Mouse (Mus musculus) liver, embryonic 12.5 days (tissue): Measurements from ENCODE around the gene Txnrd3. TPM values are rescaled to one million over a fixed set of nuclear protein-coding genes. Genes with fewer than 3 reads are reported as not detected.

Source experiments
- ATAC-seq: fragments of 200-750 bp; cut with Nextera tagmentation; 2 replicates; pipeline ENCODE4 v1.8.0; 2017; ENCODE audit warnings: moderate number of reproducible peaks, mild to moderate bottlenecking, moderate library complexity
- H3K27ac ChIP-seq: fragments of 300-500 bp; sonication (generic); 2 replicates; pipeline ENCODE4 v1.5.1; 2016; ENCODE audit warnings: mild to moderate bottlenecking
- H3K27me3 ChIP-seq: fragments of 300-500 bp; sonication (generic); replicated peaks from 2 replicates; pipeline ENCODE4 v1.6.1; 2016; ENCODE audit warnings: mild to moderate bottlenecking, moderate library complexity
- H3K36me3 ChIP-seq: fragments of 300-500 bp; sonication (generic); 2 replicates; pipeline ENCODE4 v1.6.1; 2016; ENCODE audit warnings: mild to moderate bottlenecking, moderate library complexity
- H3K4me1 ChIP-seq: fragments of 300-500 bp; sonication (generic); 2 replicates; pipeline ENCODE4 v1.6.1; 2016
- H3K4me2 ChIP-seq: fragments of 300-500 bp; sonication (generic); 2 replicates; pipeline ENCODE4 v1.6.1; 2016; ENCODE audit warnings: mild to moderate bottlenecking, moderate library complexity
- H3K4me3 ChIP-seq: fragments of 300-500 bp; sonication (generic); 2 replicates; pipeline ENCODE4 v1.5.1; 2016; ENCODE audit warnings: mild to moderate bottlenecking, moderate library complexity
- H3K9ac ChIP-seq: fragments of 300-500 bp; sonication (generic); 2 replicates; pipeline ENCODE4 v1.6.1; 2016; ENCODE audit warnings: mild to moderate bottlenecking, moderate library complexity
- H3K9me3 ChIP-seq: fragments of 300-500 bp; sonication (generic); replicated peaks from 2 replicates; pipeline ENCODE4 v1.6.1; 2016; ENCODE audit warnings: mild to moderate bottlenecking, moderate library complexity
- WGBS: fragments of 180-500 bp; shearing (Covaris S2); methylation state at CpG from one replicate; pipeline ENCODE4 v1.1.7; 2016; ENCODE audit not compliant: insufficient replicate concordance; 5-methylcytosine and 5-hydroxymethylcytosine counted together
- polyA plus RNA-seq: library from polyadenylated mRNA; unstranded; fragments of >200 nt; fragmentation: Nextera tagmentation; extraction: Ambion mirVana; gene quantifications from 2 replicates; pipeline ENCODE4 v1.2.1, GENCODE M21; 2016

Txnrd3 gene
- polyA plus RNA-seq: 6.1 and 6.4 TPM in 2 replicates

- peak; percentile 81 for ATAC-seq
- H3K9ac ChIP-seq: peak within 1 kb of the TSS; percentile 69
- H3K27ac ChIP-seq: peak within 1 kb of the TSS; percentile 83
Observed at GRCm38 (mm10) chr6:89643798-89644270, at the start of gene Txnrd3. TSS of gene Txnrd3 (plus strand) at chr6:89643988.

DNA sequence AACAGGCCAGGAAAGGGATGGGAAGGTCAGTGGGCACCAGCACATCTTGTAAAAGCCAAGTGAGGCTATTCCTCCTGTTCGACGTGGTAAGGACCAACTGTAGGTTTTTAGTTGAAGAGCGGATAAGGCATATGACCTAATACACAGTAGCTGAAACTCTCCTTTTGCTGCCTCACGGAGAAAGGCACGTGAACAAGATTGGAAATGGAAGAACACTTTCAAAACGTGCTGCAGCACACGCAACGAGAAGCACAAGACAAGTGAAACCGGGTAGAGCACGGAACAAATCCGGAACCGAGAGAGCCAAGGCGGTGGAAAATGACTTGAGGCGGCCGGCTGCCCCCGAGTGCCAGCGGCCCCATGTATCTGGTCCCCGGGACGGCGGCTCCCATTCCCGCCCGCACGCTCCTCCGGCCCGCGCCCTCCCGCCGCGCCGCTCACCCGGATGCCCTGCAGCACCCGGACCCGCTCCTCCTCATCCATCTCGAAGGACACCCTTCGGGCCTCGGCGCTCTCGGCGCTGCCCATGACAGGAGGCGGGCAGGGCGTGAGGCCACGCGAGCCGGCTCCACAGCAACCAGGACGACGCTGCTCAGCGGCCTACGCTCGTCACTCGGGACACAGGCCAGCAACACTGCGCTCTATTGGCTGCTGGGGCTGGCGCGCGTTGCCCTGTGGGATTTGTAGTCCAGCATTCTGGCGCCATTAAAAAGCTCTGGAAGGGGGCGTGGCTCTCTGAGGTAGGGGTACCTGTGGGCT, 48.6 kb upstream of the Txnrd3 start, which contains the start of gene Chchd6:
Gene Chchd6 (minus strand): TSS at position 635 of the 759 bp plus-strand sequence.
- Histone ChIP-seq H3K9ac (peak within 1 kb of the TSS; percentile 72), H3K36me3 (no peaks in the 10 kb centered on the region), H3K9me3 (no peaks in the 10 kb centered on the region), H3K4me3 (peak within 1 kb of the TSS; percentile 68), H3K4me2 (peak within 1 kb of the TSS; percentile 86), H3K27ac (no peak within 1 kb of the TSS), H3K4me1 (peaks cover 11% of the 10 kb centered on the region; the same call in 1 of the 2 replicates), H3K27me3 (no peaks in the 10 kb centered on the region)
- WGBS: 1% methylated on average over 56 of the region's 56 CpGs
- ATAC-seq: peak; percentile 100

More at GRCm38 (mm10) chr6:89643798-89644270, at the start of gene Txnrd3:
- H3K27me3 ChIP-seq: no peaks in the 10 kb centered on the region
- no peaks in the 10 kb centered on the region for H3K36me3 ChIP-seq
- H3K4me3 ChIP-seq: peak within 1 kb of the TSS; percentile 67
- no peaks in the 10 kb centered on the region for H3K9me3 ChIP-seq
- under 1% methylated on average over 51 of the region's 51 CpGs for WGBS
- peak within 1 kb of the TSS; percentile 98 for H3K4me2 ChIP-seq
- peaks cover 19% of the 10 kb centered on the region for H3K4me1 ChIP-seq

GRCm38 (mm10) chr6:89595777-89596146, 48.0 kb upstream of the Txnrd3 start:
- Histone ChIP-seq H3K9ac (no peak overlapping the region), H3K36me3 (no peaks in the 10 kb centered on the region), H3K4me2 (peak overlapping the region; percentile 86), H3K4me3 (peak overlapping the region; percentile 68; the same call in 1 of the 2 replicates), H3K27me3 (no peaks in the 10 kb centered on the region), H3K9me3 (no peaks in the 10 kb centered on the region), H3K27ac (no peak overlapping the region), H3K4me1 (peaks cover 11% of the 10 kb centered on the region; the same call in 1 of the 2 replicates)
- ATAC-seq: peak; percentile 9; the same call in 1 of the 2 replicates
- WGBS: 24% methylated on average over 5 of the region's 5 CpGs

DNA sequence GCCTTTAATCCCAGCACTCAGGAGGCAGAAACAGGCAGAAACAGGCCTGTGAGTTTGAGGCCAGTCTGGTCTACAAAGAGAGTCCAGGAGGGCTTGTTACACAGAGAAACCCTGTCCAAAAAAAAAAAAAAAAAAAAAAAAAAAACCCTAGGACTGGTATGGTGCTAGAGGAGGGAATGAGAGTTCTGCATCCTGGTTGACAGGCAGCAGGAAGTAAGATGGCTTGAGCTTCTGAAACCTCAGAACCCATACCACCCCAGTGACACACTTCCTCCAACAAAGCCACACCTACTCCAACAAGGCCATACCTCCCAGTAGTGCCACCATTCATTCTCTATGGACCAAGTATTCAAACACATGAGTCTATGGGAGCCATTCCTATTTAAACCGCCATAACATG, 47.3 kb upstream of the Txnrd3 start:
- Histone ChIP-seq H3K9me3 (no peaks in the 10 kb centered on the region), H3K4me3 (no peak overlapping the region), H3K9ac (no peak overlapping the region), H3K4me1 (peaks cover 11% of the 10 kb centered on the region; the same call in 1 of the 2 replicates), H3K27me3 (no peaks in the 10 kb centered on the region), H3K27ac (no peak overlapping the region), H3K4me2 (no peak overlapping the region), H3K36me3 (no peaks in the 10 kb centered on the region)
- WGBS: 73% methylated on average over 1 of the region's 1 CpGs
- no peak for ATAC-seq

GRCm38 (mm10) chr6:89606096-89606495, 37.7 kb upstream of the Txnrd3 start:
- no peaks in the 10 kb centered on the region for H3K27me3 ChIP-seq
- no peaks in the 10 kb centered on the region for H3K36me3 ChIP-seq
- no peaks in the 10 kb centered on the region for H3K9me3 ChIP-seq
- no peaks in the 10 kb centered on the region for H3K4me1 ChIP-seq
- WGBS: 45% methylated on average over 3 of the region's 3 CpGs
- H3K27ac ChIP-seq: no peak overlapping the region
- ATAC-seq: no peak
- no peak overlapping the region for H3K4me2 ChIP-seq
- no peak overlapping the region for H3K9ac ChIP-seq
- H3K4me3 ChIP-seq: no peak overlapping the region

GRCm38 (mm10) chr6:89607999-89608398, 35.8 kb upstream of the Txnrd3 start:
- Histone ChIP-seq H3K4me1 (no peaks in the 10 kb centered on the region), H3K27ac (no peak overlapping the region), H3K36me3 (no peaks in the 10 kb centered on the region), H3K9ac (no peak overlapping the region), H3K4me2 (no peak overlapping the region), H3K9me3 (no peaks in the 10 kb centered on the region), H3K27me3 (no peaks in the 10 kb centered on the region), H3K4me3 (no peak overlapping the region)
- ATAC-seq: no peak
- 35% methylated on average over 4 of the region's 4 CpGs for WGBS

GRCm38 (mm10) chr6:89613336-89614106, 30.3 kb upstream of the Txnrd3 start:
- Histone ChIP-seq H3K36me3 (no peaks in the 10 kb centered on the region), H3K4me2 (no peak overlapping the region), H3K4me3 (no peak overlapping the region), H3K9me3 (no peaks in the 10 kb centered on the region), H3K27ac (no peak overlapping the region), H3K27me3 (no peaks in the 10 kb centered on the region), H3K9ac (no peak overlapping the region), H3K4me1 (no peaks in the 10 kb centered on the region)
- no peak for ATAC-seq
- 57% methylated on average over 15 of the region's 15 CpGs for WGBS

GRCm38 (mm10) chr6:89614107-89614471, 29.7 kb upstream of the Txnrd3 start:
- no peak overlapping the region for H3K4me2 ChIP-seq
- no peaks in the 10 kb centered on the region for H3K4me1 ChIP-seq
- H3K27me3 ChIP-seq: no peaks in the 10 kb centered on the region
- WGBS: 16% methylated on average over 2 of the region's 2 CpGs
- no peak overlapping the region for H3K9ac ChIP-seq
- no peak overlapping the region for H3K4me3 ChIP-seq
- H3K9me3 ChIP-seq: no peaks in the 10 kb centered on the region
- no peak for ATAC-seq
- no peak overlapping the region for H3K27ac ChIP-seq
- H3K36me3 ChIP-seq: no peaks in the 10 kb centered on the region

DNA sequence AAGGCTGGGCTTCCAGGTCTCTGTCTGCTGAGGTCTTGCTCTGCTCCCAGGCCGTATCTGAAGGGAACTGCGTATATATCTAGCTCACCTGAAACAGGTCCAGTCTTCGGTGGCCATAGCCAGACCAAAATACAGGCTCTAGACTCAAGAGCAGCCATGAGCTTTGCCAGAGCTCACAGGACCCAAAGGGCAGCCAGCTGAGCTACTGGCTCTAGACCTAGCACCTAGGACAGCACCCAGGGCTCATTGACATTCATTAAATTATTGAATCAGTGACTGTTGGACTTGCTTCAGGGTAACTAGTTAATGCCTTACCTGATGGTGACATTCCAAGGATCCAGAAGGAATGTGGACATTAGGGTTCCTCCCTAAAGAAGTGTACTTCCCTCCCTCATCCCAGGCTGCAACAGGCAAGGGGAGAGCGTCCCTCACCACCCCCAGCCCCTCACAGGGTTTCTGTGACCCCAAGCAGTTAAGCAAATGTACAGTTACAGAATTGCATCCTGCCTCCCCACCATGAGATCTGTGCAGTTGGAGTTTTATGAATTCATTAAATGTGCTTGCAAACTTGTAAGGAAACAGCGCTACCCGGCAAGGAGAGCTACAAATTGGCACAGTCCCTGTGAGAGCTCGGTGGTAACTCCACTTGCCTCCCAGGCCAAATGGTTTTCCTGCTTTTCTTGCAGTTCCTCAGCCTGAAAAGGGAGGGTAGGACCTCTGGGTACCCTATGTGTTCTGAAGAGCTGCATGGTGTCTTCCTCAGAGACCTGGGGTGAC, 29.0 kb upstream of the Txnrd3 start:
- Histone ChIP-seq H3K27ac (no peak overlapping the region), H3K9me3 (no peaks in the 10 kb centered on the region), H3K27me3 (no peaks in the 10 kb centered on the region), H3K9ac (no peak overlapping the region), H3K4me1 (no peaks in the 10 kb centered on the region), H3K36me3 (no peaks in the 10 kb centered on the region), H3K4me2 (no peak overlapping the region), H3K4me3 (no peak overlapping the region)
- ATAC-seq: no peak
- WGBS: 54% methylated on average over 7 of the region's 7 CpGs

DNA sequence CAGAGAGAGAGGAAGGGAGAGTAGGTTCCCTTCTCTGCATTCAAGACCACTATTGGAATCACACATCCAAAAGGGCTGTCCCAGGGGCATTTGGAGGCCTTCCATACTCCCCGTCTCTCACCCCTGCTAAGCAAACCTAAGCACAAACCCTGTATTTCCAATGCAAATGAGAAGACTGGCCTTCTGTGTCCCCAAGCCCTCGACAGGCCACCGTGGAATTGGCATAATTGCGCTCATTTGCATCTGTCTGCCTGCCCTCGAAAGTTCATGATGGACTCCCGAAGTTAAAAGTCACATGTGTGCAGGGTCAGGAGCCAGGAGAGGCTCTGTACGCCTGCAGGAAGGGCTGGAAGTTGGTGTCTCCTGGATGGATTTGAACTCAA, 28.4 kb upstream of the Txnrd3 start:
- no peaks in the 10 kb centered on the region for H3K27me3 ChIP-seq
- ATAC-seq: no peak
- H3K4me3 ChIP-seq: no peak overlapping the region
- H3K36me3 ChIP-seq: no peaks in the 10 kb centered on the region
- H3K9me3 ChIP-seq: no peaks in the 10 kb centered on the region
- no peak overlapping the region for H3K9ac ChIP-seq
- 50% methylated on average over 7 of the region's 7 CpGs for WGBS
- H3K27ac ChIP-seq: no peak overlapping the region
- no peaks in the 10 kb centered on the region for H3K4me1 ChIP-seq
- H3K4me2 ChIP-seq: no peak overlapping the region

DNA sequence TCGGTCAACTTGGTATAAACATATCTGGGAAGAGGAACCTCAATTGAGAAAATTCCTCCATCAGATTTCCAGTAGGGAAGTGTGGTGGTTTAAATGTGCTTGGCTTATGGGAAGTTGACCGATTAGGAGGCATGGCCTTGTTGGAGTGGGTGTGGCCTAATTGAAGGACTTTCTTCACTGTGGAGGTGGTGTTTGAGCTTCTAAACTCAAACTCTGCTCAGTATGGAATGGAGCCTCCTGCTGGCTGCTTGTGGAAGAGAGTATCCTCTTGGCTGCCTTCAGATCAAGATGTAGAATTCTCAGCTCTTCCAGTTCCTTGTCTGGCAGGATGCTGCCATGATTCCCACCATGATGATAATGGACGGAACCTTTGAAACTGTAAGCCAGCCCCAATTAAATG, 21.1 kb upstream of the Txnrd3 start:
- no peaks in the 10 kb centered on the region for H3K36me3 ChIP-seq
- WGBS: 63% methylated on average over 3 of the region's 3 CpGs
- no peaks in the 10 kb centered on the region for H3K9me3 ChIP-seq
- H3K4me2 ChIP-seq: no peak overlapping the region
- no peaks in the 10 kb centered on the region for H3K4me1 ChIP-seq
- H3K27ac ChIP-seq: no peak overlapping the region
- H3K27me3 ChIP-seq: peaks cover 2% of the 10 kb centered on the region; the same call in 1 of the 2 replicates
- no peak for ATAC-seq
- H3K9ac ChIP-seq: no peak overlapping the region
- H3K4me3 ChIP-seq: no peak overlapping the region
